Mouse (Mus musculus) monocyte, adult 5-6 weeks (primary cell): ENCODE measurements around the gene Bloc1s5. TPM values are rescaled to one million over a fixed set of nuclear protein-coding genes. Genes with fewer than 3 reads are reported as not detected.

Experiments
- ATAC-seq: fragments of 153-309, 156-312 bp; replicated peaks from 2 replicates; pipeline ENCODE4 v1.8.0; 2017; ENCODE audit warnings: mild to moderate bottlenecking; ENCODE audit not compliant: low TSS enrichment, insufficient number of reproducible peaks, severe bottlenecking, poor library complexity, low FRiP score
- total RNA-seq: library from RNA; stranded (forward); fragments of 200-1000, 200-491, 200-594 nt; gene quantifications from 3 replicates; pipeline ENCODE4 v1.2.3, GENCODE M21; 2017

Bloc1s5 gene
- total RNA-seq, 1 experiment from 2014 or later: 10.2 TPM

- no peak for ATAC-seq
Measured at GRCm38 (mm10) chr13:38582768-38583167, 52.1 kb downstream of the Bloc1s5 start.

- ATAC-seq: peak; percentile 56
Measured at GRCm38 (mm10) chr13:38580601-38581457, 54.1 kb downstream of the Bloc1s5 start.

- no peak for ATAC-seq
Measured at GRCm38 (mm10) chr13:38579971-38580600, 54.8 kb downstream of the Bloc1s5 start.

- no peak for ATAC-seq
Measured at GRCm38 (mm10) chr13:38574668-38575067, 60.2 kb downstream of the Bloc1s5 start.

GRCm38 (mm10) chr13:38573281-38573680, 61.6 kb downstream of the Bloc1s5 start:
- ATAC-seq: no peak

GRCm38 (mm10) chr13:38565245-38565644, 69.7 kb downstream of the Bloc1s5 start:
- no peak for ATAC-seq

- ATAC-seq: no peak
Measured at GRCm38 (mm10) chr13:38554611-38555010, 80.3 kb downstream of the Bloc1s5 start.

GRCm38 (mm10) chr13:38554210-38554609, 80.7 kb downstream of the Bloc1s5 start:
- ATAC-seq: no peak

GRCm38 (mm10) chr13:38548681-38549080, 86.2 kb downstream of the Bloc1s5 start:
- ATAC-seq: no peak

GRCm38 (mm10) chr13:38547717-38548116, 87.2 kb downstream of the Bloc1s5 start:
- no peak for ATAC-seq

- ATAC-seq: no peak
Measured at GRCm38 (mm10) chr13:38546754-38547153, 88.2 kb downstream of the Bloc1s5 start.

- no peak for ATAC-seq
Measured at GRCm38 (mm10) chr13:38545460-38545859, 89.4 kb downstream of the Bloc1s5 start.

GRCm38 (mm10) chr13:38544769-38545445, 90.0 kb downstream of the Bloc1s5 start:
- no peak for ATAC-seq

GRCm38 (mm10) chr13:38543455-38544125, 91.3 kb downstream of the Bloc1s5 start:
- ATAC-seq: no peak

Other genes with a start within 250 kb of the Bloc1s5 start
- 47.2 to 86.3 TPM (median 48.3 TPM) in 3 replicates for gene Txndc5, start 106.3 kb downstream of the Bloc1s5 start, total RNA-seq
- gene Eef1e1, start 23.9 kb upstream of the Bloc1s5 start, total RNA-seq: 15.5 to 26.9 TPM (median 25.9 TPM) in 3 replicates